Mouse (Mus musculus) neural tube, embryonic 10.5 days (tissue): ENCODE results near the gene Srcap.
"Not testable (repeated sequence)": the region's sequence is repeated elsewhere in the genome, so short reads cannot be mapped to it uniquely, and the experiment has no call there.

Experiments
- DNase-seq: peaks from one replicate; pipeline ENCODE4 v3.0.0-alpha.2; 2017; ENCODE audit warnings: low spot score; ENCODE audit errors: extremely low spot score

The Srcap gene

DNA sequence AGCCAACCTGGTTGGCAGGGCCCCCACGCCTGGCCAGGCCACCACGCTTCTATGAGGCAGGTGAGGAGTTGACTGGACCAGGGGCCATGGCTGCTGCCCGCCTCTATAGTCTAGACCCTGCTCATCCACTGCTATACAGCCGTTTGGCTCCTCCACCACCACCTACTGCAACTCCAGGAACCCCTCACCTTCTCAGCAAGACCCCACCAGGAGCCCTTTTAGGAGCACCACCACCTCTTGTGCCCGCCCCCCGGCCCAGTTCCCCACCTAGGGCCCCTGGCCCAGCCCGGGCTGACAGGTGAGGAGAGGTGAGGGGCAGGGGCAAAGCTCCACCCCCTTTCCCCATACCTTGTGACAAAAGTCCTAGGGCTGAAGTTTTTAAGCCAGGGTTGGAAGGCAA, 21.8 kb upstream of the Srcap start:
- DNase-seq = no peak

DNA sequence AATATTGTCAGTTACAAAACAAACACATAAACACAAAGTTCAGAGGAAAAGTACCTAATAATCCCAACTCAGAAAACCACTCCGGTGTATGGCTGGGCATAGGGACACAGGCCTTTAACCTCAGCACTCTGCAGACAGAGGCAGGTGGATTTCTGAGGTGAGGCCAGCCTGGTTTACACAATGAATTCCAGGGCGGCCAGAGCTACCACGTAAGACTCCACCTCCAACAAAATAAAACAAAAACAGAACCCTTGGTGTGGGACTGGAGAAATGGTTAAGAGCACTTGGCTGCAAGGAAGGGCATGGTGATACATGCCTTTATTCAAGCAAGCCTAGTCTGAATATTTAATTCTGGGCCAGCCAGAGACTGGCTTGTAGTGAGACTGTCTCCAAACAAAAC, 19.9 kb upstream of the Srcap start:
- no peak for DNase-seq

DNA sequence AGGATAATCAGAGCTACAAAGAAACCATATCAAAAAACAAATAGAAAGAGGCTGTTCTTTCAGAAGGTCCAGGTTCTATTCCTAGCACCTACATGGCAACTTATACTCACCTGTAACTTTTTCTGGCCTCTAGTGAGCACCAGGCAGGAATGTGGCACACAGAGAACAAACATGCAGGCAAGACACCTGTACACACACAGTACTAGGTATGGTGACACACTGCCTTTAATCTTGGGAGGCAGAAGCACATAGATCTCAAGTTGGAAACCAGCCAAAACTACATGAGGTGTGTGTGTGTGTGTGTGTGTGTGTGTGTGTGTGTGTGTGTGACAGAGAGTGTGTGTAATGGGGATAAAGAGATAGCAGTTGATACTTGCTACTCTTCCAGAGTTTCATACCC, 17.1 kb upstream of the Srcap start:
- no peak for DNase-seq

DNA sequence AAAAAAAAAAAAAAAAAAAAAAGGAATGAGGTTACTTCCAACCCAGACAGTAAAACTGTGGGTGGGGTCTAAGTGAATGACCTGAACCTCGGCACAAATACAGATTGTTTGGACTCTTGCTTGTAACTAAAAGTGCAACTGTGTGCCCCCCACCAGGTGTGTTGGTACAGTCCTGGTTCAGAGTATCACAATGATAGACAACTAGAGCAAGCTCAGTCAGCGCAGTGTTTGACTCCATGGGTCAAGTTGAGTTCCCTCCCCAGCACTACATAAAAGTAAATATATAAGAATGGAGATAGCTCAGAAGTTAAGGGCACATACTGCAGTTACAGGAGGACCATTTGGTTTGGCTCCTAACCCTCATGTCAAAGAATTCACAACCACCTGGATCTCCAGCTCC, 14.4 kb upstream of the Srcap start:
- no peak for DNase-seq

DNA sequence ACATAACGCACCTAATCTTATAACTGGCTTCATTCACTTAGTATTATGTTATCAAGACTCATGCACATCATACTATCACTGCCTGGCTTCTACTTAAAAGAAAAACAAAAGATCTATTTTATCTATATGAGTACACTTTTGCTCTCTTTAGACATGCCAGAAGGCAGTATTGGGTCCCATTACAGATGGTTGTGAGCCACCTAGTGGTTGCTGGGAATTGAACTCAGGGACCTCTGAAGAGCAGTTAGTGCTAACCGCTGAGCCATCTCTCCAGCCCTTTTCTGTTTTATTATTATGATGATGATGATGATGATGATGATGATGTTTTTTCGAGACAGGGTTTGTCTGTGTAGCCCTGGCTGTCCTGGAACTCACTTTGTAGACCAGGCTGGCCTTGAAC, 13.4 kb upstream of the Srcap start:
- DNase-seq = no peak

DNA sequence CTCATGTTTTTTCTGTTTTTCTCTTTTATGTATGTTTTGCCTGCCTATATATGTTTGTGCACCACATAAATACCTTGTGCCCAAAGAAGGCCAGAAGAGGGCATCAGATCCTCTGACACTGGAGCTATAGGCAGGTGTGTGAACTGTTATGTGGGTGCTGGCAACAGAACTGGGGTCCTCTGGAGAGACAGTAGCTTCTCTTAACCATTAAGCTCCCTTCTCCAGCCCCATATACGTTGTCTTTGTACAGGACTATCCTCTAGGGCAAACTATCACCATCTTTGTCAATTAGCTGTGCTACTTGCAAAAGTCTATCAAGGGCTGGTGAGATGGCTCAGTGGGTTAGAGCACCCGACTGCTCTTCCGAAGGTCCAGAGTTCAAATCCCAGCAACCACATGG, 3.5 kb upstream of the Srcap start:
- DNase-seq = no peak

DNA sequence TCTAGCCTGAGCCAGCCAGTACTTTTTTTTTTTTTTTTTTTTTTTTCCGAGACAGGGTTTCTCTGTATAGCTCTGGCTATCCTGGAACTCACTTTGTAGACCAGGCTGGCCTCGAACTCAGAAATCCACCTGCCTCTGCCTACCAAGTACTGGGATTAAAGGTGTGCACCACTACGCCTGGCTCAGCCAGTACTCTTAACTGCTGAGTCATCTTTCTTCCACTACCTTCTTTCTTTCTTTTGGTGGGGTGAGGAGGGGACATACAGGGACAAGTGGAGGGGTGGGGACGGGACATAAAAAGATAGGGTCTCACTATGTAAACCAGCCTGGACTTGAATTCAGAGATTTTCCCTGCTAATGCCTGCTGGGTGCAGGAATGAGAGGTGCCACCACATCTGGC, 2.0 kb upstream of the Srcap start:
- DNase-seq = not testable (repeated sequence)

DNA sequence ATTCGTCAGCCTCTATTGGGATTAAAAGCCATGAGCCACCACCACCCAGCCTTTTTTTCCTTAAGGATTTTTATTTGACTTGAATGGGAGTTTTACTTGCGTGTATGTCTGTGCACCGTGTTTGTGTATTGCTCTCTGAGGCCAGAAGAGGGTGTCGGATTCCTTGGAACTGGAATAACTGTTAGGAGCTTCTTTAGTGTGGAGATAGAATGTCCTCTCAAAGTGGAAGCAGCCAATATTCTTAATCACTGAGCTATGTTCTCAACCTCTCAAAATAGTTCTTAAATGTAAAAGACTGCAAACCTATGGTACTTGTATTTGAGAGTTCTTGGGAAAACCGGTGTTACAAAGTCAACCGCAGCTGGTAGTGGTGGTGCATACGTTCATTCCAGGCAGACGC, 542 bp upstream of the Srcap start:
- no peak for DNase-seq

DNA sequence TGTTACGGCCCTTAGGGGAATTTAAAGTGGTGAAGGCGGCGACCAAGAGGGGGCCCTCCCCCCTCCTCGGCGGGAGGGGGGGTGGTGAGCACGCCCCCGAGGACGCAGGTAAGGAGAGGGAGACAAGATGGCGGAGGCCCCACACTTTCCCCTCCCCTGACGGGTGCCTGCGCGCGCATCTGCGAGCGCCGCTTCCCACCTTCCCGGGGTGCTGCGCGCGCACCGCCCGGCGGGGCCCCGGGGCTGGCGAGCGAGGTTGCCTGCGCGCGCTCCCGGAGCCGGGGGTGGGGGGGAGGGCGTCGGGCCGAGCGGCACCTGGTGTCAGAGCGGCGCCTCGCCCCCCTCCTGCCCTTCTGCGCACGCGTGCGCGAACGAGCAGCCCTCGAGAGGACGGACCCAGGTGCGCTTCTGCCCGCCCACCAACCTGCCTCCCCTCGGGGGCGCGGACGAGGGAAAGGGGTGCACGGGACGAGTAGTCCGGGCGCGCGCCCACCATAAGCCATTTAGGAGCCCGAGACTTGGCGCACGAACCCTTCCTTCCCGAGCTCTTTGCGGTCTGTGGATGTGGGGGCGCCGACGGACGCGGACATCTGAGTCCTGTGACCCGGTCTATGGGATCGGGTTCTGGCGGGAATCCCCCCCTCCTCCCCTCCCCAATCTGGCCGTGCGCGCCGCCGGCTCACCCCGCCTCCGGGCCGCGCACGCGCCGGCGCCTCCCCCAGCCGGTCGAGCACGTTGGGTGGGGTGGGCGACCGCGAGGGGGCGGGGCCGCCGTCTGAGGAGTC, 640 bp downstream of the Srcap start:
- peak; percentile 95 for DNase-seq

DNA sequence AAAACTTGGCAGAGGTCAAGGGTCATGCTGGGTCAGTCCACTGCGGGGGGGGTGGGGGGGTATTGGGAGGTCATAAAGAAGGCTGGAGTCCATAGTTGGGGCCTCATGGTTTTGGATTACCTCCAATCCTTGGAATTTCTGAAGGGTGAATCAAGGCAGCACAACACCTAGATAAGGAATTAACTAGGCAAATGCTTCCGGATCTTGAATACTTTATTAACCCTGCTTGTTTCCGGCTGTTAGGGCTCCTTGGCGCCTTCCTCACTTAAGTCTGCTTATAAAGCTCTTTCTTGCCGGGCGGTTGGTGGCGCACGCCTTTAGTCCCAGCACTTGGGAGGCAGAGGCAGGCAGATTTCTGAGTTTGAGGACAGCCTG, 1.2 kb downstream of the Srcap start:
- DNase-seq = no peak

DNA sequence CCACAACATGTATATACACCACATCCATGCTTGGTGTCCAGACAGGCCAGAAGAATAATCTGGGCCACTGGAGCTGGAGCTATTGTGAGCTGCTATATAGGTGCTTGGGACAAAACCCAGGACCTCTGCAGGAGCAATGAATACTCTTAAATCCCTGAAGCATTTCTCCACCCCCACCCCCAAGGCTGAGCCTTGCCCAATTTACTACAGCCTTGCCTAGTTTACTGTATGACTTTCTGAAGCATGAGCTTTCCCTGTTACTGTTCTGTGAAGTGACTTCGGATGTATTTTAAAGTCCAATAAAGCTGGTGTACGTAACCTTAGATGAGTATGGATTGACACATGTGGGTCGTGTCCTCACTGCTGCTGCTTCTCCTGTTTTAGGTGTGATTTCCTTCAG, 2.0 kb downstream of the Srcap start:
- DNase-seq = no peak

DNA sequence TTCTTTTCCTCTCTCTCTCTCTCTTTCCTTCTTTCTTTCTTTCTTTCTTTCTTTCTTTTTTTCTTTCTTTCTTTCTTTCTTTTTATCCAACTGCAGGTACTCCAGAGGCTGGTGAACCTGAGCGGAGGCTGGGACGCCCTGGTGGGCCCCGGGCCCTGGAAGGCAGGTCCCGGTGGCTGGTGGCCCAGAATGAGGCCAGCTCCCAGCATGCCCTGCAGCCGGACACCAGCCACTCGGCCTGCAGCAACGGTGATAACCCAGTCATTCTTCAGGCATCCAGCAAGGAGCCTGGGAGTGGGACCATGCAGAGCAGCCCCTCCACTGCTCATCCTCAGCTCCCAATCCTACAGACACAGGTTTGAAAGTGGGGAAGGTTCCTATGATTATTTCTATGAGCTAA, 4.1 kb downstream of the Srcap start:
- no peak for DNase-seq

DNA sequence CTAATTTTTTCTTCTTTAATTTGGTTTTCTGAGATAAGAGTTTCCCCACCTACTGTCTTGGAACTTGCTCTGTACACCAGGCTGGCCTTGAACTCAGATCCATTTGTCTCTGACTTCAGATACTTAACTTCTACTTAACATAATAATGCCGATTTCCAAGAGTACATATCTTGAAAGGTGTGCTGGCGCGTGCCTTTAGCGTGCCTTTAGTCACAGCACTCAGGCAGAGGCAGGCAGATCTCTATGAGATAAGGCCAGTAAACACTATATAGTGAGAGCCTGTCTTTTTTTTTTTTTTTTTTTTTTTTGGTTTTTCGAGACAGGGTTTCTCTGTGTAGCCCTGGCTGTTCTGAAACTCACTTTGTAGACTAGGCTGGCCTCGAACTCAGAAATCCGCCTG, 4.6 kb downstream of the Srcap start:
- no peak for DNase-seq

DNA sequence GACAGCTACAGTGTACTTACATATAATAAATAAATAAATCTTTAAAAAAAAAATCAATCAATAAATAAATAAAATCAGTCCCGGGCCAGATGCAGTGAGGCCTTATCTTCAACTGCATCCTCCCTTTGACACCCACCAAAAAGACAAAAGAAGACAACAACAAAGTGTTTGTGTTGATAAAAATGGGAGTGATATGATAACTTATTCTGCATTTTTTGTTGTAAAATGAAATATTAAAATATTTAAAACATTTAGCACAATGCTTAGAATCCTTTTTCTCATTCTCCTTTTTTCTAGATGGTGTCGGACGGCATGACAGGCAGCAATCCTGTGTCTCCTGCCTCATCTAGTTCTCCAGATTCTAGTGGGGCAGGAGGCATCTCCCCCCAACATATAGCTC, 7.5 kb downstream of the Srcap start, which contains the start of gene Gm42715:
Gene Gm42715, plus strand, starts transcription at position 301 of the 400 bp plus-strand sequence.
- DNase-seq = no peak

DNA sequence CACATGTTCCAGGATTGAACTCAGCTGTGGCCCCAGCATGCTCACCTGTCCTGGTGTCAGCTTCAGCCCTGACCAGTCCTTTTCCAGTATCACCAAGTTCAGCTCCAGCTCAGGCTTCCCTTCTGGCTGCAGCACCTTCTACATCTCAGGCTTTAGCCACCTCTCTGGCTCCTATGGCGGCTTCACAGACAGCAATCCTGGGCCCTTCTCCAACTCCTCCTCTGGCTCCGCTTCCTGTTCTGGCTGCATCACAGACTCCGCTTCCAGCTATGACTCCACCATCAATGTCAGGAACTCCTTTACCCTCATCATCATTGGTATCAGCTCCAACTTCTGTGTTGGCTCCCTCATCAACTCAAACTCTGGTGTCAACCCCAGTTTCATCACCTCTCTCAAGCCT, 29.9 kb downstream of the Srcap start:
- DNase-seq = no peak

DNA sequence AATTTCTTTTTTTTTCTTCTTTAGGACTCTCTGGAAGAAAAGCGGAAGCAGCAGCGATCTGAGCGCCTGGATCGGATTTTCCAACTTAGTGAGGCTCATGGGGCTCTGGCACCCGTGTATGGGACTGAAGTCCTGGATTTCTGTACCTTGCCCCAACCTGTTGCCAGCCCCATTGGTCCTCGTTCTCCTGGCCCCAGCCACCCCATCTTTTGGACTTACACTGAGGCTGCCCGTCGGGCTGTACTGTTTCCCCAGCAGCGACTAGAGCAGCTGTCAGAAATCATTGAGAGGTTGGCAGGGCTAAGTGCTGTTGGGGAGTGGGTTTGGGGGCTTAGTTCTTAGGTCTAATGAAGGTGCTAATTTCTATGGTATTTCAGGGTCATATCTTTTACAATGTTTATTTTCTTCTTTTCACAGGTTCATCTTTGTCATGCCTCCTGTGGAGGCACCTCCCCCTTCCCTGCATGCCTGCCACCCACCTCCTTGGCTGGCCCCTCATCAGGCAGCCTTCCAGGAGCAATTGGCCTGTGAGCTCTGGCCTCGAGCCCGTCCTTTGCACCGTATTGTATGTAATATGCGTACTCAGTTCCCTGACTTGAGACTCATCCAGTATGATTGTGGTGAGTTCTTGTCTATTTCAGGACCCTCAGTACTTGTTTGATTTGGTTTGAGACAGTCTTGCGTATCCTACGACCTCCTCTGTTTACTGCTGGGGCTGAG, 37.5 kb downstream of the Srcap start:
- DNase-seq = no peak

DNA sequence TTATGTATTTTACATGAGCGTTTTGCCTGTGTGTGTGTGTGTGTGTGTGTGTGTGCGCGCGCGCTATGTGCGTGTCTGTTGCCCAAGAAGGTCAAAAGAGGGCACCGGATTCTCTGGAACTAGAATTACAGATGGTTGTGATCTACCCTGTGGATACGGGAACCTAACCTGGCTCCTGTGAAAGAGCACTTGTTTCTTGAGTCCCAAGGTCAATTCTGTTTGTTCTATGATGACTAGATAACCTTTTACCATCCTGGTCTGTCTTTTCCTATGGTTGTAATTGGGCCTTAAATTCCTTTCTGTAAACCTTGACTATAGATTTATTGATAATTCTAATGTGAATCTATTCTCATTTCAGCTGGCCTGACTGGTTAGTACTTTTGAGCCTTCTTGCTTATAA, 39.8 kb downstream of the Srcap start:
- DNase-seq = no peak

DNA sequence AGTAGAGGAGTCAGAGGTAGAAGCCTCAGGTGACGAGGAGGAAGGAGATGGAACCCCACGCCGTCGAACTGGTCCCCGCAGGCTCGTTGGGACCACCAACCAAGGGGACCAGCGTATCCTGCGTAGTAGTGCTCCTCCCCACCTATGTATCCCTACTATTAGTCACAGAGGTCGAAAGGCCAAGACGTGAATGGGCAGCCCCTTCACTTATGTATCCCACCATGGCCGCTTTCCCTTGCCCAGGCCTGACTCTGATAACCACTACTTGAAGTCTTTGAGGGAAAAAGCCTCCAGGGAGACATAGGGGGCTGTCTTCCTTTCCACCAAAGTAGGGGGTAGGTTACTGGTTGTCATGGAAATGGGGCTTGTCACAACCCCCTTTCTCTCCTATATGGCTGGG, 48.8 kb downstream of the Srcap start:
- DNase-seq = no peak

DNA sequence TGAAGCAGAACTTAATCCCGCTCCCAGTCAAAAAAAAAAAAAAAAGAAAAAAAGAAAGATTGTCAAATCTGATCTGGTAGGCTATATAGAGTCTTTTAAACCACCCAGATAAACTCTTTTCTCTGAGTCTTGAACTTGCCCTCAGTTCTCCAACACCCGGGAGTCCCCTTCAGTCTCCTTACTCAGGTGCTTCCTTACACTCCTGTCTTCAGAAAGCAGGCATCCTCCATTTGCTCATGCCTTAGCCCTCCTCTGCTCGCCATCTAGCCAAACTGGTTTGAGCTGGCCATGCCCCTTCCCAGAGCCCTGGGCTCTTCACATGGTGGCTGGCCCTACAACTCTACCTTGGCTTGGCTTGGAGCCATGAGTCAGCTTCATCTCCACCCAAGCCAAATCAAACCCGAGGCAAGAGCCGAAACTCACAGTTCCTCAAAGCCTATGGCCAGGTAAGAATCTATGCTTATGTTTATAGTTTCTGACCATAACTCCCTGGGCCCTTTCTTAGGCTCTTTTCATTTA, 49.6 kb downstream of the Srcap start, which contains the start of gene Tmem265:
Gene Tmem265, plus strand, starts transcription at position 51 of the 519 bp plus-strand sequence.
- no peak for DNase-seq

DNA sequence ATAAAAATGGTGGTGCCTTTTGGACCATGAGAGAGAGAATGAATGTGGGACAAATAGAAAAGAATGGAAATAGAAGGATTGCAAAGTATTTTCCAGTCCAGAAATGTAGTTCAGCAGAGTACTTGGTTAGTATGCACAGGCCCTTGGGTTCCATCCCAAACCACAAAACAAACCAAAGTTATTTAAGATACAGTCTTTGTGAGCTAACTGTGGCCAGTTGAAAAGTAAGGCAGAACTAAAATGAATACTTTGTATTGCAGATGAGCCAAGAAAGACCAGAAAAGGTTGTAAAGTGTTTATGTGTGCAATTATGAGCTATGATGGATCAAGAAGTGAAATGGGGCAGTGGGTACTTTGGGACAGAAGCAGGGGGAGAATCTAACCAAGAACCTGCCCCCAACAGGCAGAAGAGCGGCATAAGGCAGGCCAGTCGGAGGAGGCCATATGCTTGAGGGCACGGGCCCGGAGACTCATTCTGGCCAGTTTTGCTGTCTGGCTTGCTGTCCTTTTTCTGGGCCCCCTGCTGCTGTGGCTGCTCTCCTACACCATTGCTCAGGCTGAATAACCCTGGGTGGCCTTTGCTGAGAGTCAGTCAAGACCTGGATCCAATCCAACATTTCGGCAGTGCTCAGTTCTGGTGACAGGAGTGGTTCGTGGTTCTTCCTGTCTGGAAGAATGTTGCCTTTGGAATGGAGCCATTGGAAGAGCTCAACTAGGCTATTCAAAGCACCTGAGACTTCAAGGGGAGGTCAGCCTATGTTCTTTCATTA, 52.8 kb downstream of the Srcap start:
- no peak for DNase-seq

DNA sequence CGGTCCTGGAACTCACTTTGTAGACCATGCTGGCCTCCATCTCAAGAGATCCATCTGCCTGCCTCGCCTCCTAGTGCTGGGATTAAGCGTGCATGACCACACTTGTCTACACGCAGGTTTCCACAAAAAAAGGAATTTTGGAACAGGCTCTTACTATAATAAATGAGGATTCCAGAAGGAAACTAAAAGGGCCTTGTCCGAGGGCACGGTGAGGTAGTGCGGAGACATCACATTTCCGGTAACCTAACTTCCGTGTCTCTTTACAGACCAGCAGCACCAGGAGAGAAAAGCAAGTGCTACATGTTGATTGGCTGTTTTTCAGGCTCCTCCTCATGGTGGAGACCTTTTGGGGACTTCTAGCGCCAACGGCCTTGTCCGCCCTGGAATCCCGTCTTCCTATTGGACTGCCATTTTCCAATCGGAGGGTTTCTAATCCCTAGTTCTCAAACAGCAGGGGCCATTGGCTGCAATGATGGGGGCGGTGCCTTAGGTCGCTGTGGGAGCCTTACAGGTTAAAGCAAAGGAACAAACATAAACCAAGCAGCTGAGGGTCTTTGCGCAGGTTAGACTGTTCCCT, 61.2 kb downstream of the Srcap start, which contains the start of gene Phkg2:
Gene Phkg2, plus strand, starts transcription at position 446 of the 577 bp plus-strand sequence.
- peak; percentile 83 for DNase-seq
